Mouse (Mus musculus): ENCODE measurements around the gene Nav2.

GRCm38 (mm10) chr7:48961501-48961900, 53.0 kb downstream of the Nav2 start:
- TF ChIP-seq CTCF (IDR thresholded peaks at IDR 0.05) (no peak), EP300 (IDR thresholded peaks at IDR 0.05) (no peak)

Measured in lung, postnatal 0 days (tissue).